Mouse (Mus musculus) myocyte (in vitro differentiated cells): ENCODE results near the gene Ppp1r37. TPM values are rescaled to one million over a fixed set of nuclear protein-coding genes. Genes with fewer than 3 reads are reported as not detected.

Experiments
- H3K27me3 ChIP-seq: one replicate; pipeline ENCODE4 v1.6.1; 2011; ENCODE audit not compliant: control insufficient read depth, insufficient read depth, insufficient read length
- H3K36me3 ChIP-seq: one replicate; pipeline ENCODE4 v1.6.1; 2011; ENCODE audit not compliant: control insufficient read depth, insufficient read depth
- H3K4me2 ChIP-seq: one replicate; pipeline ENCODE4 v1.6.1; 2011; ENCODE audit warnings: low read depth, control low read depth
- H3K4me3 ChIP-seq: one replicate; pipeline ENCODE4 v1.5.1; 2011; ENCODE audit warnings: mild to moderate bottlenecking, control low read depth, moderate library complexity
- H3K79me2 ChIP-seq: one replicate; pipeline ENCODE4 v1.6.1; 2011; ENCODE audit not compliant: control insufficient read depth, insufficient read depth
- H3ac ChIP-seq: one replicate; pipeline ENCODE4 v1.6.1; 2011; ENCODE audit not compliant: control insufficient read depth, insufficient read length
- CEBPB ChIP-seq: IDR thresholded peaks from 2 replicates; pipeline ENCODE4 v1.6.1; 2011; ENCODE audit warnings: mild to moderate bottlenecking, moderate library complexity; ENCODE audit not compliant: poor library complexity, insufficient read depth, severe bottlenecking
- E2F4 ChIP-seq: IDR thresholded peaks from one replicate; pipeline ENCODE4 v1.6.1; 2011; ENCODE audit warnings: mild to moderate bottlenecking, control low read depth, moderate library complexity; ENCODE audit not compliant: insufficient read depth
- MAX ChIP-seq: IDR thresholded peaks from one replicate; pipeline ENCODE4 v1.6.1; 2011; ENCODE audit warnings: low read depth, mild to moderate bottlenecking, control low read depth
- MYOD1 ChIP-seq, 3 experiments: IDR thresholded peaks; one replicate each; pipeline ENCODE4 v1.6.1; 2011; ENCODE audit warnings: control low read depth in 2 of 3, low read depth in 2 of 3, mild to moderate bottlenecking in 2 of 3, moderate library complexity in 1 of 3; ENCODE audit not compliant: insufficient read length in 2 of 3, control insufficient read depth in 1 of 3
- MYOG ChIP-seq, 3 experiments: IDR thresholded peaks; one replicate each; pipeline ENCODE4 v1.6.1; 2011; ENCODE audit warnings: control low read depth in 2 of 3, low read depth in 2 of 3, mild to moderate bottlenecking in 2 of 3; ENCODE audit not compliant: insufficient read length in 2 of 3, control insufficient read depth in 1 of 3, insufficient read depth in 1 of 3
- POLR2A ChIP-seq: IDR thresholded peaks from one replicate; pipeline ENCODE4 v1.6.1; 2011; ENCODE audit warnings: low read depth, mild to moderate bottlenecking, control low read depth, moderate library complexity; ENCODE audit not compliant: insufficient read length
- POLR2AphosphoS2 ChIP-seq: IDR thresholded peaks from one replicate; pipeline ENCODE4 v1.6.1; 2011; ENCODE audit warnings: low read depth, control low read depth; ENCODE audit not compliant: insufficient read length
- REST ChIP-seq: IDR thresholded peaks from one replicate; pipeline ENCODE4 v1.6.1; 2011; ENCODE audit warnings: mild to moderate bottlenecking, control low read depth, moderate library complexity; ENCODE audit not compliant: insufficient read depth, insufficient read length
- SRF ChIP-seq: IDR thresholded peaks from one replicate; pipeline ENCODE4 v1.6.1; 2011; ENCODE audit warnings: low read depth; ENCODE audit not compliant: control insufficient read depth, insufficient read length
- TCF12 ChIP-seq: IDR thresholded peaks from one replicate; pipeline ENCODE4 v1.6.1; 2011; ENCODE audit warnings: mild to moderate bottlenecking, control low read depth; ENCODE audit not compliant: poor library complexity, insufficient read depth, severe bottlenecking
- TCF3 ChIP-seq: IDR thresholded peaks from one replicate; pipeline ENCODE4 v1.6.1; 2011; ENCODE audit warnings: low read depth, control low read depth; ENCODE audit not compliant: insufficient read length
- USF1 ChIP-seq: IDR thresholded peaks from one replicate; pipeline ENCODE4 v1.6.1; 2011; ENCODE audit warnings: low read depth, mild to moderate bottlenecking, control low read depth, moderate library complexity
- polyA plus RNA-seq: library from polyadenylated mRNA; unstranded; fragments of >200 nt; fragmentation: generic; extraction: Trizol; gene quantifications from one replicate; pipeline ENCODE4 v1.2.1, GENCODE M21; 2012; ENCODE audit warnings: missing spikeins

Ppp1r37 gene
- polyA plus RNA-seq, 1 experiment, result 48.4 TPM

- no peak overlapping the region for H3K4me3 ChIP-seq
- no peak overlapping the region for H3ac ChIP-seq
- H3K4me2 ChIP-seq, result no peak overlapping the region
- no peaks in the 10 kb centered on the region for H3K27me3 ChIP-seq
- no peaks in the 10 kb centered on the region for H3K36me3 ChIP-seq
- no peak for TF ChIP-seq TCF12
- TF ChIP-seq MAX, result no peak
- no peak for TF ChIP-seq POLR2A
- no peak for TF ChIP-seq E2F4
- no peak for TF ChIP-seq POLR2AphosphoS2
- no peak for TF ChIP-seq SRF
- no peak for TF ChIP-seq USF1
- TF ChIP-seq TCF3, result peak; percentile 54
- no peak for TF ChIP-seq CEBPB
- no peak for TF ChIP-seq REST
- peak in 2 of 3 experiments; percentile 62 to 90 for TF ChIP-seq MYOG (IDR thresholded peaks at IDR 0.05; ENCODE audit: control insufficient read depth in 1 of 3, insufficient read depth in 1 of 3, insufficient read length in 2 of 3, low read depth in 2 of 3)
- TF ChIP-seq MYOD1 (IDR thresholded peaks at IDR 0.05; ENCODE audit: control insufficient read depth in 1 of 3, insufficient read length in 2 of 3, low read depth in 2 of 3), result peak in 2 of 3 experiments; percentile 96
- H3K79me2 ChIP-seq, result no peaks in the 10 kb centered on the region
Observed at GRCm38 (mm10) chr7:19532240-19532639, 30.6 kb downstream of the Ppp1r37 start.

GRCm38 (mm10) chr7:19531077-19531476 lies 31.8 kb downstream of the Ppp1r37 start:
- TF ChIP-seq SRF, result no peak
- no peak for TF ChIP-seq REST
- no peak for TF ChIP-seq TCF12
- TF ChIP-seq CEBPB, result no peak
- TF ChIP-seq MYOG (IDR thresholded peaks at IDR 0.05; ENCODE audit: control insufficient read depth in 1 of 3, insufficient read depth in 1 of 3, insufficient read length in 2 of 3, low read depth in 2 of 3), result no peak
- TF ChIP-seq POLR2A, result no peak
- no peaks in the 10 kb centered on the region for H3K36me3 ChIP-seq

GRCm38 (mm10) chr7:19525105-19525481 lies 37.8 kb downstream of the Ppp1r37 start:
- Histone ChIP-seq H3K79me2 (no peaks in the 10 kb centered on the region), H3K27me3 (peaks cover 45% of the 10 kb centered on the region), H3K4me3 (no peak overlapping the region), H3ac (no peak overlapping the region), H3K36me3 (no peaks in the 10 kb centered on the region), H3K4me2 (no peak overlapping the region)
- TF ChIP-seq MAX (no peak), POLR2AphosphoS2 (peak; percentile 58)

More at GRCm38 (mm10) chr7:19531077-19531476, 31.8 kb downstream of the Ppp1r37 start:
- Histone ChIP-seq H3K4me3 (no peak overlapping the region), H3K27me3 (no peaks in the 10 kb centered on the region), H3K4me2 (no peak overlapping the region), H3ac (no peak overlapping the region), H3K79me2 (no peaks in the 10 kb centered on the region)

- Histone ChIP-seq H3K27me3 (peaks cover 50% of the 10 kb centered on the region), H3K36me3 (no peaks in the 10 kb centered on the region), H3ac (no peak overlapping the region), H3K4me3 (no peak overlapping the region), H3K79me2 (no peaks in the 10 kb centered on the region), H3K4me2 (no peak overlapping the region)
- TF ChIP-seq SRF (no peak), MAX (no peak), POLR2AphosphoS2 (no peak), TCF12 (no peak), CEBPB (no peak), REST (no peak), MYOD1 (IDR thresholded peaks at IDR 0.05; ENCODE audit: control insufficient read depth in 1 of 3, insufficient read length in 2 of 3, low read depth in 2 of 3) (no peak), POLR2A (no peak), E2F4 (no peak), MYOG (IDR thresholded peaks at IDR 0.05; ENCODE audit: control insufficient read depth in 1 of 3, insufficient read depth in 1 of 3, insufficient read length in 2 of 3, low read depth in 2 of 3) (no peak), TCF3 (no peak), USF1 (no peak)
Observed at GRCm38 (mm10) chr7:19524420-19525104, 38.3 kb downstream of the Ppp1r37 start.

- peaks cover 56% of the 10 kb centered on the region for H3K27me3 ChIP-seq
- TF ChIP-seq REST (no peak), MYOG (IDR thresholded peaks at IDR 0.05; ENCODE audit: control insufficient read depth in 1 of 3, insufficient read depth in 1 of 3, insufficient read length in 2 of 3, low read depth in 2 of 3) (no peak), E2F4 (no peak), POLR2A (no peak), SRF (no peak), MAX (no peak), TCF12 (no peak), MYOD1 (IDR thresholded peaks at IDR 0.05; ENCODE audit: control insufficient read depth in 1 of 3, insufficient read length in 2 of 3, low read depth in 2 of 3) (peak in 1 of 3 experiments; percentile 10), POLR2AphosphoS2 (peak; percentile 57), CEBPB (no peak), USF1 (no peak), TCF3 (no peak)
- no peaks in the 10 kb centered on the region for H3K79me2 ChIP-seq
- H3K36me3 ChIP-seq, result no peaks in the 10 kb centered on the region
- H3ac ChIP-seq, result no peak overlapping the region
- H3K4me2 ChIP-seq, result no peak overlapping the region
- no peak overlapping the region for H3K4me3 ChIP-seq
Observed at GRCm38 (mm10) chr7:19523757-19524419, 39.0 kb downstream of the Ppp1r37 start.
